Mouse (Mus musculus) CD8-positive naive resting alpha-beta T cell, adult 2 months (primary cell): ENCODE measurements around the gene Ccdc120.
"Not testable (repeated sequence)": the region's sequence is repeated elsewhere in the genome, so short reads cannot be mapped to it uniquely, and the experiment has no call there.

ENCODE experiments used
- DNase-seq, 2 experiments: peaks; one replicate each; pipeline ENCODE4 v3.0.0; 2022; ENCODE audit warnings: low read depth in 2 of 2, low spot score in 2 of 2

The Ccdc120 gene

DNA sequence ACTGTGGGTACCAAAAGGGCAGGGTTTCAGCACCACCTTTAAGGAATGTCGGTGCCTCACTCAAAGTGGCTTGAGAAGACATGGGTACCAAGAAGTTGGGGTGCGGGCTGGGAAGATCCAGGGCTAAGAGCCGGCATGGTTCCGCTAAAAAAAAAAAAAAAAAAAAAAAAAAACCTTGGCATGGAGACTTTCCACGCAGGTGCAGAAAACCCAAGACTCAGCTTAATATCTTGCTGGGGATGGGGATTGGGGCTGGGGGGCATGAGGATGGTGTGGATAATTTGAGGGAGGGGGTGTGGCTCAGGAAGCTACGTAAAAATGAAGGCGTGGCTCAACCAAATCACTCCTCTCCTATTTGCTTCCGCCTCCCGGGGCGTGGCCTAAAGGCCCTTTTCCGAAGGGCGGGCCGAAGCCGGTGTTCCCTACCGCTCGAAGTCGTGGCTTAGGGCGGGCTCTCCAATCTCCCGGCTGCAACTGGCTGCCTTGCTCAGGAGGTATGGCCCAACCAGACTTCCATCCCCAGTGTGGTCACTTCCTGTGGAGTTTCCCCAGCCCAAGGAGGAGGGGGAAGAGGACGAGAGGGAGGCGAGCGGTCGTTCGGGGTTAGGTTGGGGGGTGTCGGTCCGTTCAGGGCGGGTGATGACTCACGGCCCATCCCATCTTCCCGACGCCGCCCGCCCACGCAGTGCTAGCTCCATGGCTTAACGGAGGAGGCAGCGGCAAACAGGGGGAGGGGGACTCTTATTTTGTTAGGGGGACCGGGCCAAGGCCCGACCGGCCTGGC is 11.6 kb upstream of the Ccdc120 start, which contains the start of gene Tfe3:
Gene Tfe3 (plus strand): TSS at position 424 of the 784 bp plus-strand sequence.
- peak; percentile 79 to 80 for DNase-seq

DNA sequence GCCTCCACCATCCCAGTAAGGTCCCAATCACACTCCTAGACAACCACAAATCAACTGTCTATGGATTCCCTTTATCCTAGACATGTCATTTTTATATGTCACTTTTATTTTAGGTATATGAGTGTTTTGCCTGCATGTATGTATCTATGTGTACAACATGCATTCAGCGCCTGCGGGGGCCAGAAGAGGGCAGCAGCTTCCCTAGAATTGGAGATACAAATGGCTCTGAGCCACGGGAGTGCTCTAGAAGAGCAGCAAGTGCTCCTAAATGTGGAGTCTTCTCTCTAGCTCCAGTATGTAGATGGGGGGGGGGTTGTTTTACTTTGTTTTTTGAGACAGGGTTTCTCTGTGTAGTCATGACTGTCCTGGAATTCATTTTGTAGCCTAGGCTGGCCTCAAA is 2.9 kb upstream of the Ccdc120 start:
- DNase-seq, result not testable (repeated sequence)

DNA sequence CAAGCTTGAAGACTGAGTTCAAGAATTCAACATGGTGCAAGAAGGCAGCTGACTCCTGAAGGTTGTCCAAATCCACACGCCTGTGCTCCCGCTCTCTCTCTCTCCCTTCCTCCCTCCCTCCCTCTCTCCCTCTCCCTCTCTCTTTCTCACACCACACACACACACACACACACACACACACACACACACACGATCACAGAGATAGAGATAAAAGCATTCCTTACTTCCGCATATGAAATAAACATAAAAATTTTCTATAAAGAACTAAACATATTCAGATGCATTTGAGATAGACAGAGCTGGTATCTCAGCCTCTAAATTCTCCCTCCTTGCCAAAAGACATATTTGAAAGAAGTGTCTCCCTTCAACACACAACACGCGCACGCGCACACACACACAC is 5.3 kb downstream of the Ccdc120 start:
- DNase-seq, result no peak

DNA sequence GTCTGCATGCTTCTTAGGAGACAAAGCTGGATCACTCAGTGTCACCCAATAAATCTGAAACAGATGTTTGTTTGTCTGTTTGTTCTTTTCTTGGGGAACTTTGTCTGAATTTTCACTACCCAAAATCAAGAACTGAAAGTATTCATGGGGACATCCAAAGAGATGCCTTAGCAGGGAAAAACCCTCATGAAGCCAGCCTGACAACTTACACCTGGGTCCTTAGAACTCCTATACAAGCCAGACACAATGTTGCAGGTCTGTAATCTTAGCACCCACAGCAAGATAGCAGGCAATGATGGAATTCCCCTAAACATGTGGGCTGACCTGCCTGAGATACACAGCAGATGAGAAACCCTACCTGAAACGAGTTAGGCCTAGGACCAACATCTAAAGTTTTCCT is 5.8 kb downstream of the Ccdc120 start:
- DNase-seq, result no peak

DNA sequence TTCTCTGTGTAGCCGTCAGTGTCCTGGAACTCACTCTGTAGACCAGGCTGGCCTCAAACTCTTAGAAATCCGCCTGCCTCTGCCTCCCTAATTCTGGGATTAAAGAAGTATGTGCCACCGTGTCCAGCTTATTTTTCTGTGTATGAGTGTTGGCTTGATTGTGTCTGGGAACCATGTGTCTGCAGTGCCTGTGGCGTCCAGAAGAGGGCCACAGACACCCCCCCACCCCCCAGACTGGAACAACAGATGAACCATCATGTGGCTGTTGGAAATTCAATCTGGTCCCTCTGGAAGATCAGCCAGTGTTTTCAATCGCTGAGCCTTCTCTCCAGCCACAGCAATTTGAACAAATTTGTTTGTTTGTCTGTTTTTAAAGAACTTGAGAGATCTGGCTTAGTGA is 7.2 kb downstream of the Ccdc120 start:
- no peak for DNase-seq

DNA sequence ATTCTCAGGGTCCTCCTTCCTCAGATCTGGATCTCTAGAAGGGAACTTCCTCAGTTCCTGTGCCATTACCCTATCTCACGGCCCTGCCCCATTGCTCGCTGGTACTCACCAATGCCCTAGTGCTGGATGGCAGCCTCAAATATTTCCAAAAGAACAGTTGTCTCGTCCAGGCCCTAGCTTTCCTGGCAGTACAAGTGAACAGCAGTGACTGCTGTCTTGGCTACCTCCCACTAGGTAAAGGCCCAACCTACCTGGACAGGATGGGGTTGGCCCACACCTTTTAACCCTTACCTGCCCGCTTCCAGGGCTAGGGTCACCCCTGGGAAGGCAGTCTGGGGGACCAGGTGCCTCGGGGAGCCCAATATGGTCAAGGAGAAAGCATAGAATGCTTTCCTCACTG is 9.6 kb downstream of the Ccdc120 start:
- DNase-seq, result no peak

DNA sequence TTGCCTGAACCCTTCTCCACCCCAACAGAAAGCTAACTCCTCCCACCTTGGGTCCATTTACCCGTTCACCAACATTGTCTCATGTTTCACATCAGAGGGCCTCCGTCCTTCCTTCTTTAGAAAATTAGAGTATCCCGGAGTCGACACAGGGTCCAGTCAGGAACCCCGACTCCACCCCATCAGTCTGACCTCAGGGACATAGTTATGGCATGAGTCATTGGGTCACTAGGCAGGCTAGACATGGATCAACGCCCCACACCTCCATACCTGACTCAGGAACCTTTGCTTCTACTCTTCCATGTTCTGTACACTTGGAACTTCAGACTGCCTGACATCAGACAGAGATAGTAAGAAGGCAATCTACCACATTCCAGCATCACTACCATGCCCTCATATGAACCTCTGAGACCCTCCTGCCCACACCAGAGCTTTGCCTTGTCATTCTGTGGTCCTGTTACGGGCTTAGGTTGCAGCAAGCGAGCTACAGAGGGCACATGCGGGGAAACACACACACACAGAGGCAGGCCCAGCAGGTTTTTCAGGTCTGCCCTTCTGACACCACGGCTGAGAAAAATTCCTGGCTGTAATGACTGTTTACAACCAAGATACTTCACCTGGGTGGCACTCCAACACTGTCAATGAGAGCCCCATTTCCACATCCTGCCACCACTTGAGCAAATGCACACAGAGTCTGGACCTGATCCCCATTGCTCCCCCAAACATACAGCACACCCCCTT is 10.5 kb downstream of the Ccdc120 start:
- DNase-seq, result no peak

DNA sequence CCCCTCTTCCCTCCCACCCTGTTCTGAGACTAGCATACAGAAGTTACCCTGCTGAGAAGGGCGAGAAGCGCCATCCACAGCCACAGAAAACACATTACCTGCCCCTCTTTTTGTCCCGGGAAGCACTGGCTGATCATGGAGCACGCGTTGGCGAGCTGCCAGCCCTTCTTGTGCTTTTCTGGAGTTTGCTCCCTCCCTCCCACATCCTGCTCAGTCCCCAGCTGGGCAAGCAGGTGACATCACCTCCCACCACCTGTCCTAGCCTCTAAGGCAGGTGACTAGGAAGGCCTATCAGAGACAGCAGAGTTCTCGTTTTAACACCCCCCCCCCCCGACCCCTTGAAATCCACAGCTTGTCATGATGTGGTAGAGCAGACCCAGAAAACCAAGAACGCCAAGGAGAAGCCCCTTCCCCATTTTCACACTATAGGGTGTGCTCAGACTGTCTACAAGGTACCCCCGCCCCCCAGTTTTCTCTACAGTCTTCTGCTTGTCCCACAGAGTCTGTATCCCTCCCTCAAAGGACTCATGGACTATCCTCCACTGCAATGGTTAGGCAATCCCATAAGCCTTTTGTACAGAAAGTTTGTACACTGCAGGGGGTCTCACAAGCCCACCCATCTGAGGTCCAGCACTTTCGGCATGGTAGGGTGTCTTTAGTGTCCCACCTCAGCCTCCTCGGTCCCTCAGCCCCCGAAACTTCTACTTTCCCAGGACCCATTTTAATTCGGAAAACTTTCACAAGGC is 11.2 kb downstream of the Ccdc120 start:
- no peak for DNase-seq

DNA sequence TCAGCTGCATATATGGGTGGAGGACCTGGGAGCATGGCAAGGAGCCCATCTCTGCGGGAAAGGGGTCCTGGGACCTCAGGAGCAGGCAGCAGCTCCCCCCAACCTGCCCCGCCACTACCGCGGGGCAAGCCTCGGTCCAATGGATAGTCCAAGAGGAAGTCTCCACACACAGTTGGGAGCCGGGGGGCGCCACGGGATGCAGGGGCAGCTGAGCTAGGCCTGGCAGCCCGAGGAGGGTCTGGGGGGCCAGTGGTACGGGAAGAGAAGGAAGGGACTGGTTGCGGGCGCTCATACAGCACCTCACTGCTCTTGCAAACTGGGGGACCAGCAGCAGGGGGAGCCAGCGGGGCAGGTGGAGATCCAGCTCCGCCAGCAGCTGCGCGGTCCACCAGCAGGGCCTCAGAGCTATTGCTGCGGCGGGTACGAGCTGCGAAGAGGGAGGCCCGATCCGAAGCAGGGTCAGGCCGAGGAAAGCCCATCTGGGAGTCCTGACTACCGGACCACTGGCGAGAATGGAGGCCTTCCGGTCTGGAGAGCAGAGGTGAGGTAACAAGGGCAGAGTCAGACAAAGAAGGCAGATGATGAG is 17.0 kb downstream of the Ccdc120 start:
- DNase-seq, result peak; percentile 72 to 81

DNA sequence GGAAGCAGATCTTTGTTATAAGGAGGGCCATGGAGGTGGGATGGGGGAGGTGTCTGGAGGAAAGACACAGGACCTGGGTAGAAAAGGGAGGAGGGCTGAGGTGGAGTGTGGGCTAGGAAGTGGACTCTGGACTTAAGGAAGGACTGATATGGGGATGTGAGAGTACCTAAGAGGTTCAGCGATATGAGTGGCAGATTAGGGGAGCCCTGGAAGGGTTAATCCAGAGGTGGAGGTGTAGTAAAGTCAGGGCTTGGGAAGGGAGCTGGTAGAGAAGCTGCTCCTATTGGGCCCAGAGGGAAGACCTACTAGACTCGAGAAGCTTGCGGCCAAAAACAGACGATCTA is 21.8 kb downstream of the Ccdc120 start:
- no peak for DNase-seq

DNA sequence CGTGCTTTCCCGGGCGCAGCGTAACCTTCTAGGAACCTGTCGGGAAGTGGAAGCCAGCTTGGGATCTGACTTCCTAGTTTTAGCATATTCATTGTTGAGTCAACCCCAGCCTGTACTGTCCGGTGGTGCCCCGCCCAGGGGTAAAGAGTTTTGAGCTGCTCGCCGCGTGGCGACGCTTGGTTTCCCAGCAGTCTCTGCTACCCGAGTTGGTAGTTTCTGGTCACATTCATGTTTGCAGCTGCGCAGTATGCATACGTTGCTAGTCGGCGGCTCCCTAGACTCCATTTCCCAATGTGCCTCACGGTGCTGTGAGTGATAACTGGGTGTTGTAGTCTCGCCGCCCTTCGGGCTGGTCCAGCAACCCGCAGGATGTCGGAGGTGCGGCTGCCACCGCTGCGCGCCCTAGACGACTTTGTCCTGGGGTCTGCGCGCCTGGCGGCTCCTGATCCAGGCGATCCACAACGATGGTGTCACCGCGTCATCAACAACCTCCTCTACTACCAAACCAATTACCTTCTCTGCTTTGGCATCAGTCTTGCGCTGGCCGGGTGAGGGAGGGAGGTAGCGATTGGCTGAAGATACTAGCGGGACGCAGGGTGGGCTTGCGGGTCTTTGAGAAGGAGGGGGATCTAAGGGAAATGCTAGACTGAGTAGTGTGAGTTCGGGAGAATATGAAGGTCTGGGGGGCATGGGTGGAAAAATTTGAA is 22.3 kb downstream of the Ccdc120 start, which contains the start of gene Praf2:
Gene Praf2 (plus strand): TSS at position 225 of the 707 bp plus-strand sequence.
- DNase-seq, result peak; percentile 50 to 51

DNA sequence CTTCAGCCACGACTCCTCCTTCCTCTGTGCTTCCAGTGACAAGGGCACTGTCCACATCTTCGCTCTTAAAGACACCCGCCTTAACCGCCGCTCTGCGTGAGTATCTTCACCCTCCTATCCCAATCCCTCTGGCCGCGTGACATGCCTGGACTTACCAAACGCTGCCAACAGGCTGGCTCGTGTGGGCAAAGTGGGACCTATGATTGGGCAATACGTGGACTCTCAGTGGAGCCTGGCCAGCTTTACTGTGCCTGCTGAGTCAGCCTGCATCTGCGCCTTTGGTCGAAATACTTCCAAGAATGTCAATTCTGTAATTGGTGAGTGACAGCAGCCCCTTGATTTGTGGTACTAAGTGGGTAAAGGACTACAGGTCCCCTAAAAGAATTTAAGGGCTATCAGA is 23.5 kb downstream of the Ccdc120 start:
- DNase-seq, result no peak

DNA sequence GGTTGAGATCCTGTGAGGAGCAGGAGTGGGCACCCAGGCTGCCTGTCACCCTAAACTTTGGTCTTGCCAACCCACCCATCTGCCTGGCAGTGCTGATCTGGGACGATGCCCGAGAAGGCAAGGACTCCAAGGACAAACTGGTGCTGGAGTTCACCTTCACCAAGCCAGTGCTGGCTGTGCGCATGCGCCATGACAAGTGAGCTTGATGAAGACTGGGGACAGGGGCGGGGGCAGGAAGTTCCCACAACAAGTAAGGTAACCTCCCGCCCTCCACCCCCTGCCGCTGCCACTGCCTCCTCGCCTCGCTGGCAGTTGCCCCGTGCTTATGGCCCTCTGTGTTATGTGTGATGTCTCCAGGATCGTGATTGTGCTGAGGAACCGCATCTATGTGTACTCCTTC is 24.9 kb downstream of the Ccdc120 start:
- DNase-seq, result no peak

DNA sequence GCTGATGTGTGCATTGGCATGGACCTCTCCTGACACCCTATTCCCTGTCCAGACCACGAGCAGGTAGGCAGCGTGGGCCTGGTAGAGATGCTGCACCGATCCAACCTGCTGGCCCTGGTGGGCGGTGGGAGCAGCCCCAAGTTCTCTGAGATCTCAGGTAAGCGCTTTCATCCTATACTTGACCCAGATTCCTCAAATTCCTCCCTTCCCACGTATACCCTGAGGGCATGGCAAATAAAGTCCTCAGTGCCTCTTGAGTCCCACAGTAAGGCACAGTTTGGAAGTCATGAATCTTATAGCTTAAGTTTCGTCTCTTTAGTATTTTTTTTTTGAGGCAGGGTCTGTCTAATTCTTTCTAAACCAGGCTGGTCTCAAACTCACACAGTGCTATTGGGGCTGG is 26.6 kb downstream of the Ccdc120 start:
- no peak for DNase-seq

DNA sequence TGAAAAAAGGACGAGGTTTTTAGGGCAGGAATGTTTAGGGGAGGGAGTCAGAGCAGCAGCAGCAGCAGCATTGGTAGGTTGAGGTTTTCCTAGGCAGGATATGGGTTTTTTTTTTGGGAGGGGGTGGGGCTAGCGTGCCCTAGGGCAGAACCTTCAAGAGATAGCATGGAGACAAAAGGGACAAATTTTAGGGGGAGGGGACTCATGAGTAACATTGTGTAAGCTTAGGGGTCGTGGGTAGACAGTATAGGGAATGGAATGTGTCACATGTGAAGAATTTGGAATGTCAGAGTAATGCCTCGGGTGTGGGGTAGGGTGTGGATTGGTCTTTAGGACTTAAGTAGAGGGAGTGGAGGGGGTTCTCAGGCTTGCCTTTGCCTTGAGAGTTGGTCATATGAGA is 28.0 kb downstream of the Ccdc120 start:
- no peak for DNase-seq

DNA sequence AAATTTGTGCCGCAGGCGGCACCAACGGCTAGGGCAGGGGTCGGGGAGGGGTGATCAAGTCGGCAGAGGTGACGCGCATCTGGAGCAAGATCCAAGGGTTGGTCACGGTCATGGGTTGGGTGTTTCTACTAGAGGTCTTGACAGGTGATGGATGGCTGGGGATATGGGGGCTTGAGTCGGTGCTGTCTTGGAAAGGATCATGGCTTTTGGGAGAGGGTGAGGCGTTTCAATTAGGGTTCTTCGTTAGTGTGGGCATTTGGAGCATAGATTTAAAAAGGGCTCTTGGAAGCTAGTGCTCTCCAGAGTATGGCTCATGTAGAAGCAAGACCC is 28.5 kb downstream of the Ccdc120 start:
- DNase-seq, result no peak

DNA sequence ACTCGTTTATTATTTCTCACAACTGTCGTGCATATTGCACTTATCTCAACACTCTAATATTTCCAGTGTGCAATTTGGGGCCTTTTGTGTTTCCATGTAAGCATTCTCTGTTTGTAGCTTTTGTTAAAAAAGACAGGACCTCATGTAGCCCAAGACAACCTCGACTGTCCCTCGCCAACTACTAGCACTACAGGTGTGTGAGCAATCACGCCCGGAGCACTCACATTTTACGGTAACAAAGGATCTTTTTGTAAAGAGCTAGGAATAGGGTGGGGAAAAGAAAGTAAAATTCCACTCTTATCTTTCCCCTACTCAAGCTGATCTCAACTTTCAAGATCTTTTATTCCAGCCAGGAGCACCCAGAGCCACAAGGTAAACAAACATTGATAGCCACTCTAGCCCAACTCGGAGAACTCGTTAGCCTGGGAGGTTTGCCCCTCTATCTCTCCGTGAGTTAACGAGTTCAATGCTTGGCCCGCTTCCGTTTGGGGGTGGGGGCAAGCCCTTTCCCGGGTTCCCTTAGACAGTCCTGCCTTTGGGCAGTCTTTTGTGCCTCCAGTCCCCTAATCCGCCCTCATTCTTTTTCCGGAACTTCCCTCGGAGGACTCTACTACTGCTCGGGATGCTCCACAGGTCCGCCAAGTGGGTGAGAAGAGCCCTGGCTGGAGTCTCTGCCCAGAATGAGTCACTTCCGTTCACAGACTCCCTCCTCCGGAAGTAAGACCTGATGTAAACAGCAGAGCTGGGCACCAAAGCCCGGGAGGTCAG is 29.0 kb downstream of the Ccdc120 start, which contains the start of gene Gm45208:
Gene Gm45208 (plus strand): TSS at position 732 of the 768 bp plus-strand sequence.
- peak; percentile 63 to 65 for DNase-seq

DNA sequence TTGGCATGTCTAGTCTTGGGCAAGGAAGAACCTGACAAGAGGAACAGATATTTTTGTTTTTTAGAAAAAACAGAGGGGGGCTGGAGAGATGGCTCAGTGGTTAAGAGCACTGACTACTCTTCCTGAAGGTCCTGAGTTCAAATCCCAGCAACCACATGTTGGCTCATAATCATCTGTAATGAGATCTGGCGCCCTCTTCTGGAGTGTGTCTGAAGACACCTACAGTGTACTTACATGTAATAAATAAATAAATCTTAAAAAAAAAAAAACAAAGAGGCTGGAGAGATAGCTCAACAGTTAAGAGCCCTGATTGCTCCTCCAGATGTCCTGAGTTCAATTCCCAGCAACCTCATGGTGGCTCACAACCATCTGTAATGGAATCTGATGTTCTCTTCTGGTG is 34.6 kb downstream of the Ccdc120 start:
- not testable (repeated sequence) for DNase-seq

DNA sequence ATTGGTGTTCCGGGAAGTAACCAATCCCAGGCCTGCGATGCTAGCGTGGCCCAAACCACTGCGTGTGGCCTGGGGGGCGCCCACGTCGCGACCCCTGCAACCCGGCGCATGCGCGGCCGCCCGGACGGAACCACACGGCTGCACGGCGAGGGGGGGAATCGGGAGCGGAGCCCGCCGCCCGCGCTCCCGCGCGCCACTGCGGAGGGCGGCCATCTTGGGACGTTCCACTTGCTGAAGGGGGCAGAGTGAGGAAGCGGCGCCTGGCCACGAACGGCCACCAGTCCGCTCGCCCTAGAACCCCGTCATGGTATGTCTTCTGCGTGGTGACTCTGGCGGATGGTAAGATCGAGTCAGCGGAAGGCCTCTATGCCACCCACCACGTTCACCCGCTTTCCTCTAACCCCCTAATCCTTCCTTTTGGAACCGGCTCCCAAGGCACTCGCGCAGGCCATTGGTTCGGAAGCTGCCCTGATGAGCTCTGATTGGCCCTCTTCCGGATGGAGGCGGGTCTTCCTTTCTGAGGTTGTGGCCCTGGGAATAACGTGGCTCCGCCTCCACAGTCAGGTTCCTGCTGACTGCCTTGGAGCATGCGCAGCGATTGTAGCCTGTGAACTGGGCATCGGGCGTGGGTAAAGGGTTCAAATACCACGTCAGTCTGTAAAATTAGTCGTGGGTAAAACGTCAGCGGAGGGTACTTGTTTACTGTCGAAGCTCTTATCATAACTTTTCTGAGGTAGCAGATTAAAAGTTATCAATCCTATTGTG is 36.4 kb downstream of the Ccdc120 start, which contains the start of gene Wdr45:
Gene Wdr45 (plus strand): TSS at position 199 of the 765 bp plus-strand sequence.
- DNase-seq, result peak; percentile 78 to 84
